Mouse (Mus musculus): Measurements from ENCODE around the gene Asb18. TPM values are rescaled to one million over a fixed set of nuclear protein-coding genes. Genes with fewer than 3 reads are reported as not detected.

Asb18 gene
- polyA plus RNA-seq, 1 experiment from 2014 or later, result not detected

- TF ChIP-seq CTCF (IDR thresholded peaks at IDR 0.05; ENCODE audit: low read depth), result no peak
- TF ChIP-seq EP300 (IDR thresholded peaks at IDR 0.05; ENCODE audit: low read depth), result no peak
- H3K9me3 ChIP-seq (ENCODE audit: low read length), result no peaks in the 10 kb centered on the region
- H3K27ac ChIP-seq (ENCODE audit: low read depth), result no peak overlapping the region
- H3K4me3 ChIP-seq (ENCODE audit: low read depth, low read length), result no peak overlapping the region
- H3K4me2 ChIP-seq (ENCODE audit: low read depth, low read length), result 0 out of 2 replicates have a peak overlapping the region, but pooled peaks have one; percentile 29
- peaks cover 83% of the 10 kb centered on the region for H3K27me3 ChIP-seq (ENCODE audit: insufficient read depth, low read length)
- ATAC-seq (no peak), DNase-seq (no peak)
- H3K36me3 ChIP-seq (replicated peaks; ENCODE audit: insufficient read depth, low read length), result no peaks in the 10 kb centered on the region
- H3K4me1 ChIP-seq (ENCODE audit: insufficient read depth), result no peaks in the 10 kb centered on the region
- 3% methylated on average over 38 of the region's 41 CpGs for WGBS (ENCODE audit: insufficient replicate concordance)
- no peak overlapping the region for H3K9ac ChIP-seq (replicated peaks)
These were observed 91.4 kb downstream of the Asb18 start for GRCm38 (mm10) chr1:89922883-89923641.

DNA sequence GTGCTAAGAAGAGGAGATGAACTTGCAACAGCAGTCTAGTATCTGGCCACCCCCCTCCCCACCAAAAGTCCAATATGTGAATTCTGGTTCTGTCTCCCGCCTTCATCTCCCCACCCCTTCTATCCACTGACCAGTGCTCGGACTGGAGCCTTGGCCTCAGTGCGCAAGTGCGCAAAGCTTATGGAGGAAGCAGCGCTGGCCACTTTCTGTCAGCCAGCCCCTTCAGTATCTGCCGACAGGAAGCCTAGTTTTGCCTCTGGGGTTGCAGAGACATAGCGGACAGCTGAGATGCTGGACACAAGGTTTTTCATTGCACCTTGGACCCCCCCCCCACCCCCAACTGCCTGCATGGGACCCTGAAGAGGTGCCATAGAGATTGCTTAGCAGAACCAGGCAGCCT, 92.2 kb downstream of the Asb18 start:
- Histone ChIP-seq H3K4me3 (ENCODE audit: low read depth, low read length) (no peak overlapping the region), H3K4me2 (ENCODE audit: low read depth, low read length) (no peak overlapping the region)

GRCm38 (mm10) chr1:89921806-89922205, 92.7 kb downstream of the Asb18 start:
- Histone ChIP-seq H3K9me3 (ENCODE audit: low read length) (no peaks in the 10 kb centered on the region), H3K27ac (ENCODE audit: low read depth) (no peak overlapping the region), H3K27me3 (ENCODE audit: insufficient read depth, low read length) (peaks cover 71% of the 10 kb centered on the region), H3K4me3 (ENCODE audit: low read depth, low read length) (no peak overlapping the region), H3K9ac (replicated peaks) (no peak overlapping the region), H3K4me1 (ENCODE audit: insufficient read depth) (no peaks in the 10 kb centered on the region), H3K4me2 (ENCODE audit: low read depth, low read length) (no peak overlapping the region), H3K36me3 (replicated peaks; ENCODE audit: insufficient read depth, low read length) (no peaks in the 10 kb centered on the region)
- no peak for ATAC-seq
- 5% methylated on average over 10 of the region's 10 CpGs for WGBS (ENCODE audit: insufficient replicate concordance)
- TF ChIP-seq EP300 (IDR thresholded peaks at IDR 0.05; ENCODE audit: low read depth) (no peak), CTCF (IDR thresholded peaks at IDR 0.05; ENCODE audit: low read depth) (no peak)
- no peak for DNase-seq

More for the DNA sequence above, 92.2 kb downstream of the Asb18 start:
- Histone ChIP-seq H3K4me1 (ENCODE audit: insufficient read depth) (no peaks in the 10 kb centered on the region), H3K27ac (ENCODE audit: low read depth) (no peak overlapping the region), H3K36me3 (replicated peaks; ENCODE audit: insufficient read depth, low read length) (no peaks in the 10 kb centered on the region), H3K9ac (replicated peaks) (no peak overlapping the region), H3K27me3 (ENCODE audit: insufficient read depth, low read length) (peaks cover 76% of the 10 kb centered on the region), H3K9me3 (ENCODE audit: low read length) (no peaks in the 10 kb centered on the region)
- ATAC-seq (no peak), DNase-seq (no peak)
- 2% methylated on average over 7 of the region's 7 CpGs for WGBS (ENCODE audit: insufficient replicate concordance)
- TF ChIP-seq EP300 (IDR thresholded peaks at IDR 0.05; ENCODE audit: low read depth), result no peak
- no peak for TF ChIP-seq CTCF (IDR thresholded peaks at IDR 0.05; ENCODE audit: low read depth)

DNA sequence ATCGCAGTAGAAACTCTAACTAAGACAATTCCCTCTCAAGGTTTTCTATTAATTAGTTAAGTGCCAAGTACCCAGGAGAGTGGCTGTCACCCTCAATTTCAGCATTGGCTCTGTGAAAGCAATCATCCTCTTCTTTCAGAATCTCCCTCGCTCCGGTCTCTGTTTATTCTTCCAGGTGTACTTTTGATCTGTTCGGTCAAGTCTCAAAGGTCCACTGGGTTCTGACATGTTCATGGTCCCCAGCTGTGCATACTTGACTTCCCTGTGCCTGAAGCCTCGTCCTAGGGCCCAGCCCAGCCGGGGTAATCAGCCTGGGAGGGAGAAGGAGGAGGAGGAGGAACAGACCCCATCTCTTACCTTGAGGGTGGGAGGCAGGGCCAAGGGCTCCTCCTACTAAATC, 95.3 kb downstream of the Asb18 start:
- TF ChIP-seq CTCF (IDR thresholded peaks at IDR 0.05; ENCODE audit: low read depth) (no peak), EP300 (IDR thresholded peaks at IDR 0.05; ENCODE audit: low read depth) (no peak)
- H3K27me3 ChIP-seq (ENCODE audit: insufficient read depth, low read length), result peaks cover 46% of the 10 kb centered on the region
- no peaks in the 10 kb centered on the region for H3K4me1 ChIP-seq (ENCODE audit: insufficient read depth)
- H3K9ac ChIP-seq (replicated peaks), result no peak overlapping the region
- no peaks in the 10 kb centered on the region for H3K9me3 ChIP-seq (ENCODE audit: low read length)
- ATAC-seq (no peak), DNase-seq (no peak)
- 60% methylated on average over 6 of the region's 6 CpGs for WGBS (ENCODE audit: insufficient replicate concordance)
- H3K4me2 ChIP-seq (ENCODE audit: low read depth, low read length), result no peak overlapping the region
- no peaks in the 10 kb centered on the region for H3K36me3 ChIP-seq (replicated peaks; ENCODE audit: insufficient read depth, low read length)
- no peak overlapping the region for H3K27ac ChIP-seq (ENCODE audit: low read depth)
- no peak overlapping the region for H3K4me3 ChIP-seq (ENCODE audit: low read depth, low read length)

- 37% methylated on average over 18 of the region's 18 CpGs for WGBS (ENCODE audit: insufficient replicate concordance)
- Histone ChIP-seq H3K4me1 (ENCODE audit: insufficient read depth) (no peaks in the 10 kb centered on the region), H3K4me2 (ENCODE audit: low read depth, low read length) (no peak overlapping the region), H3K27me3 (ENCODE audit: insufficient read depth, low read length) (peaks cover 35% of the 10 kb centered on the region), H3K27ac (ENCODE audit: low read depth) (no peak overlapping the region), H3K36me3 (replicated peaks; ENCODE audit: insufficient read depth, low read length) (no peaks in the 10 kb centered on the region), H3K9ac (replicated peaks) (no peak overlapping the region), H3K4me3 (ENCODE audit: low read depth, low read length) (no peak overlapping the region), H3K9me3 (ENCODE audit: low read length) (no peaks in the 10 kb centered on the region)
- ATAC-seq (no peak), DNase-seq (no peak)
- TF ChIP-seq CTCF (IDR thresholded peaks at IDR 0.05; ENCODE audit: low read depth) (no peak), EP300 (IDR thresholded peaks at IDR 0.05; ENCODE audit: low read depth) (no peak)
These were observed 96.4 kb downstream of the Asb18 start for GRCm38 (mm10) chr1:89918111-89918510.

GRCm38 (mm10) chr1:89913611-89914010, 100.9 kb downstream of the Asb18 start:
- no peaks in the 10 kb centered on the region for H3K9me3 ChIP-seq (ENCODE audit: low read length)
- 52% methylated on average over 4 of the region's 4 CpGs for WGBS (ENCODE audit: insufficient replicate concordance)
- H3K9ac ChIP-seq (replicated peaks), result no peak overlapping the region
- H3K27me3 ChIP-seq (ENCODE audit: insufficient read depth, low read length), result peaks cover 5% of the 10 kb centered on the region; the same call in 1 of the 2 replicates
- H3K4me1 ChIP-seq (ENCODE audit: insufficient read depth), result no peaks in the 10 kb centered on the region
- no peak overlapping the region for H3K4me3 ChIP-seq (ENCODE audit: low read depth, low read length)
- peak; percentile 64; the same call in 1 of the 2 replicates for ATAC-seq
- H3K36me3 ChIP-seq (replicated peaks; ENCODE audit: insufficient read depth, low read length), result no peaks in the 10 kb centered on the region
- no peak overlapping the region for H3K4me2 ChIP-seq (ENCODE audit: low read depth, low read length)
- TF ChIP-seq EP300 (IDR thresholded peaks at IDR 0.05; ENCODE audit: low read depth) (no peak), CTCF (IDR thresholded peaks at IDR 0.05; ENCODE audit: low read depth) (no peak)
- DNase-seq, result no peak
- no peak overlapping the region for H3K27ac ChIP-seq (ENCODE audit: low read depth)

Data from liver, postnatal 0 days (tissue).